Mouse (Mus musculus): ENCODE data around the gene Chtop. TPM values are rescaled to one million over a fixed set of nuclear protein-coding genes. Genes with fewer than 3 reads are reported as not detected.

The Chtop gene
- polyA plus RNA-seq (2015; fragmentation: Illumina TruSeq; extraction: RNeasy Lipid Tissue Mini Kit (QIAGEN cat#74804); ENCODE audit: insufficient read depth, low read depth, low replicate concordance) = 22.0 TPM

GRCm38 (mm10) chr3:90508950-90509746, at the start of gene Chtop:
Gene Chtop (minus strand): TSS chr3:90509498.

GRCm38 (mm10) chr3:90537141-90537904, 28.0 kb upstream of the Chtop start, which contains the start of gene S100a16:
Gene S100a16 (plus strand): TSS chr3:90537254.

GRCm38 (mm10) chr3:90526580-90526979, 17.3 kb upstream of the Chtop start, which contains the start of gene S100a14:
Gene S100a14 (plus strand): TSS chr3:90526856.

GRCm38 (mm10) chr3:90513796-90514590, 4.7 kb upstream of the Chtop start, which contains the start of the genes S100a1 and S100a13:
Gene S100a1 (minus strand): TSS chr3:90514392.
Gene S100a13 (plus strand): TSS chr3:90514435.

DNA sequence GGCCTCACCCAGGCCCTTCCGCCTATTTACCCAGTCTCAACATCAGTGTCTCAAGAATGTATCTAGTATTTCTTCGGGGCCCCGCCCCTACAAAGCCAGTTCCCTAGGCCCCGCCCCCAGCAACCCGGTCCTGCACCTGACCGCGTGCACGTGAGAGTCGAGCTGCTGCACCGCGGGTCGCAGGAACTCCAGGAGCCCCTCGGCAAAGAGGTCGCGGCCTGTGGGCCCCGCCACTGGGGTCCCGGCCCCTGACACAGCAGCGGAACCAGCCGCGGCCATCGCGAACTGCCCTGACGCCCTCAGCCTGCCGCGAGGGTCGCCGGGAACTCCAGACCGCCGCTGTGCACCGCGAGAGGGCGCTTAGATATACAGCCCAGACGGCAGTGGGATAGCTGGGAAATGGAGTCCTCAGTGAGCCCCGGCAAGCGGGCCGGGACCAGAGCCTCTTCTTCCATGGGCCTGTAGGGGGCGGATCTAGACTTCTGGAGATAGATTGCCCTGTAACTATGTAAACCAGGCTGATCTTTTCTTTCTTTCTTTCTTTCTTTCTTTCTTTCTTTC, 18.5 kb downstream of the Chtop start, which contains the start of gene Snapin:
Gene Snapin, minus strand, starts transcription at position 338 of the 561 bp plus-strand sequence.

DNA sequence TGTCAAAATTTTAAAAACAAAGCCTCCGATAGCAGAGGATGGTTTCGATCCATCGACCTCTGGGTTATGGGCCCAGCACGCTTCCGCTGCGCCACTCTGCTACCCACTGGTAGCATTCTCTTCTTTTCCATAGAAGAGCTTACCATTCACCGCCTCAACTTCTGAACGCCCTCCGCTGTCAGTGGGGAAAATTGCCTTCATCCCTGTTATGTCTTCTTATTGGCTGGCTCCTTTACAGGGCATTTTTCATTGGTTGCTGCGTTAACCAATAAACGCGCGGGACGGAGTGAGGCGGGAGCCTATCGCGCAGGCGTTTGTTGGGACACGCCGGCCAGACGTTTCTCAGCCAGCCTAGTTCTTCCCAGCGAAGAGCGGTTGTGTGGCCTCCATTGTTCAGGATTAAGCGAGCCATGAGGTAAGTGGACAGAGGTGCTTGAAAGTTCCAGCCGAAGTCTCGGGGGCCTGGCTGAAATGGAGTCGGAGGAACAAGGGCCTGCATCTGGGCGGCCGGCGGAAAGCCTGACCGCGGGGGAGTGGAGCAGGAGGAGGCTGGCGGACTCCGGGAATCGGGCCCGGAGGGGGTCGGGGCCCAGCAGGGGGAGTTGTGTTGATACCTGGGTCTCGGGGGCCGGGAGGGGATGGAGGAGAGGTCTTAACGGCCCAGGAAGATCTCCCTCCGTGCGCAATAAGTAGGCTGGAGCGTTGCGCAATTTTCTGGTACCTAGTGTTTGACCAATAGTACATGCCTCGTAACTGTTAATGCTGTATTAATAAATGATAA, 33.3 kb downstream of the Chtop start, which contains the start of gene Ilf2:
Gene Ilf2, plus strand, starts transcription at position 296 of the 781 bp plus-strand sequence.

DNA sequence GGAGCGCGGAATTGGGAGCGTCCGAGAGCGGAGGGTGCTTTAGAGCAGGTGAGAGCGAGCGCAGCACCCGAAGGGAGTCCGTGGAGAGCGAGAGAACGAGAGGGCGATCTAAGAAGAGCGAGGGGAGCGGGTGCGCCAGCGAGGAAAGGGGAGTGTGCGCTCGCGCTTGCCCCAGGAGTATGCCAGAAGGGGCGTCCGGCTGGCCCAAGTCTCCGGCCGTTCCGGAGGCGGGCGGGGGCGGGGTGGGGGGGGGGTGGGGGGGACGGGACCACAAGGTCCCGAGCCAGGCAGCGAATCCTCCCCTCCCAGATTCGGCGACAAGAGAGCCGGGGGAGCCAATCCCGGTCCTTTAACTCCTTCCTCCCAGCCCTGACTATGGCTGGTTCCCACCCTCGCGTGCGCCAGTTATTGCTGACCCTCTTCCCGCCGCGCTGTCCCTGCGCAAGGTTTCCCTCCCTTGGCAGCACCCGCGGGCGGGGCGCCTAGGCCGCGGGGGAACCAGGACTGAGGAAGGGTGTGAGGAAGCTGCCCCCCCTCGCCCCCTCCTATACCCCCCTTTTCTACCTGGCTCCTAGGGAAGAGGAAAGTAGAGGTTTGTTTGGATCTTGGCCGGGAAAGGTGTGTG, 43.5 kb downstream of the Chtop start, which contains the start of gene Npr1:
Gene Npr1, minus strand, starts transcription at position 181 of the 625 bp plus-strand sequence.

Other genes with a start within 250 kb of the Chtop start
- 3.7 TPM for gene Dennd4b, start 244.3 kb downstream of the Chtop start, polyA plus RNA-seq (2015; fragmentation: Illumina TruSeq; extraction: RNeasy Lipid Tissue Mini Kit (QIAGEN cat#74804); ENCODE audit: insufficient read depth, low read depth, low replicate concordance)
- 3.5 TPM for gene Gatad2b, start 216.3 kb downstream of the Chtop start, polyA plus RNA-seq (2015; fragmentation: Illumina TruSeq; extraction: RNeasy Lipid Tissue Mini Kit (QIAGEN cat#74804); ENCODE audit: insufficient read depth, low read depth, low replicate concordance)
- gene Slc27a3, start 119.6 kb downstream of the Chtop start, polyA plus RNA-seq (2015; fragmentation: Illumina TruSeq; extraction: RNeasy Lipid Tissue Mini Kit (QIAGEN cat#74804); ENCODE audit: insufficient read depth, low read depth, low replicate concordance) = 6.5 TPM
- 12.9 TPM for gene Ints3, start 75.9 kb downstream of the Chtop start, polyA plus RNA-seq (2015; fragmentation: Illumina TruSeq; extraction: RNeasy Lipid Tissue Mini Kit (QIAGEN cat#74804); ENCODE audit: insufficient read depth, low read depth, low replicate concordance)
- gene Npr1, start 43.6 kb downstream of the Chtop start, polyA plus RNA-seq (2015; fragmentation: Illumina TruSeq; extraction: RNeasy Lipid Tissue Mini Kit (QIAGEN cat#74804); ENCODE audit: insufficient read depth, low read depth, low replicate concordance) = 24.0 TPM
- gene Ilf2, start 33.4 kb downstream of the Chtop start, polyA plus RNA-seq (2015; fragmentation: Illumina TruSeq; extraction: RNeasy Lipid Tissue Mini Kit (QIAGEN cat#74804); ENCODE audit: insufficient read depth, low read depth, low replicate concordance) = 10.1 TPM
- 11.3 TPM for gene Snapin, start 18.5 kb downstream of the Chtop start, polyA plus RNA-seq (2015; fragmentation: Illumina TruSeq; extraction: RNeasy Lipid Tissue Mini Kit (QIAGEN cat#74804); ENCODE audit: insufficient read depth, low read depth, low replicate concordance)
- gene S100a1, start 4.9 kb upstream of the Chtop start, polyA plus RNA-seq (2015; fragmentation: Illumina TruSeq; extraction: RNeasy Lipid Tissue Mini Kit (QIAGEN cat#74804); ENCODE audit: insufficient read depth, low read depth, low replicate concordance) = 42.7 TPM
- gene S100a13, start 4.9 kb upstream of the Chtop start, polyA plus RNA-seq (2015; fragmentation: Illumina TruSeq; extraction: RNeasy Lipid Tissue Mini Kit (QIAGEN cat#74804); ENCODE audit: insufficient read depth, low read depth, low replicate concordance) = 22.3 TPM
- not detected for gene S100a14, start 17.4 kb upstream of the Chtop start, polyA plus RNA-seq (2015; fragmentation: Illumina TruSeq; extraction: RNeasy Lipid Tissue Mini Kit (QIAGEN cat#74804); ENCODE audit: insufficient read depth, low read depth, low replicate concordance)
- gene S100a16, start 27.8 kb upstream of the Chtop start, polyA plus RNA-seq (2015; fragmentation: Illumina TruSeq; extraction: RNeasy Lipid Tissue Mini Kit (QIAGEN cat#74804); ENCODE audit: insufficient read depth, low read depth, low replicate concordance) = 41.8 TPM
- gene S100a3, start 51.1 kb upstream of the Chtop start, polyA plus RNA-seq (2015; fragmentation: Illumina TruSeq; extraction: RNeasy Lipid Tissue Mini Kit (QIAGEN cat#74804); ENCODE audit: insufficient read depth, low read depth, low replicate concordance) = not detected
- gene S100a2, start 80.7 kb upstream of the Chtop start, polyA plus RNA-seq (2015; fragmentation: Illumina TruSeq; extraction: RNeasy Lipid Tissue Mini Kit (QIAGEN cat#74804); ENCODE audit: insufficient read depth, low read depth, low replicate concordance) = not detected
- gene Gm42674, start 92.4 kb upstream of the Chtop start, polyA plus RNA-seq (2015; fragmentation: Illumina TruSeq; extraction: RNeasy Lipid Tissue Mini Kit (QIAGEN cat#74804); ENCODE audit: insufficient read depth, low read depth, low replicate concordance) = not detected
- gene S100a4, start 94.3 kb upstream of the Chtop start, polyA plus RNA-seq (2015; fragmentation: Illumina TruSeq; extraction: RNeasy Lipid Tissue Mini Kit (QIAGEN cat#74804); ENCODE audit: insufficient read depth, low read depth, low replicate concordance) = 10.9 TPM
- not detected for gene S100a5, start 99.0 kb upstream of the Chtop start, polyA plus RNA-seq (2015; fragmentation: Illumina TruSeq; extraction: RNeasy Lipid Tissue Mini Kit (QIAGEN cat#74804); ENCODE audit: insufficient read depth, low read depth, low replicate concordance)
- 248 TPM for gene S100a6, start 103.4 kb upstream of the Chtop start, polyA plus RNA-seq (2015; fragmentation: Illumina TruSeq; extraction: RNeasy Lipid Tissue Mini Kit (QIAGEN cat#74804); ENCODE audit: insufficient read depth, low read depth, low replicate concordance)
- gene S100a7a, start 144.5 kb upstream of the Chtop start, polyA plus RNA-seq (2015; fragmentation: Illumina TruSeq; extraction: RNeasy Lipid Tissue Mini Kit (QIAGEN cat#74804); ENCODE audit: insufficient read depth, low read depth, low replicate concordance) = 0.89 TPM
- not detected for gene S100a8, start 159.5 kb upstream of the Chtop start, polyA plus RNA-seq (2015; fragmentation: Illumina TruSeq; extraction: RNeasy Lipid Tissue Mini Kit (QIAGEN cat#74804); ENCODE audit: insufficient read depth, low read depth, low replicate concordance)
- gene S100a9, start 186.2 kb upstream of the Chtop start, polyA plus RNA-seq (2015; fragmentation: Illumina TruSeq; extraction: RNeasy Lipid Tissue Mini Kit (QIAGEN cat#74804); ENCODE audit: insufficient read depth, low read depth, low replicate concordance) = not detected
- gene Pglyrp4, start 217.4 kb upstream of the Chtop start, polyA plus RNA-seq (2015; fragmentation: Illumina TruSeq; extraction: RNeasy Lipid Tissue Mini Kit (QIAGEN cat#74804); ENCODE audit: insufficient read depth, low read depth, low replicate concordance) = not detected